Mouse (Mus musculus): Measurements from ENCODE around the gene Prdm1.

Prdm1 gene

DNA sequence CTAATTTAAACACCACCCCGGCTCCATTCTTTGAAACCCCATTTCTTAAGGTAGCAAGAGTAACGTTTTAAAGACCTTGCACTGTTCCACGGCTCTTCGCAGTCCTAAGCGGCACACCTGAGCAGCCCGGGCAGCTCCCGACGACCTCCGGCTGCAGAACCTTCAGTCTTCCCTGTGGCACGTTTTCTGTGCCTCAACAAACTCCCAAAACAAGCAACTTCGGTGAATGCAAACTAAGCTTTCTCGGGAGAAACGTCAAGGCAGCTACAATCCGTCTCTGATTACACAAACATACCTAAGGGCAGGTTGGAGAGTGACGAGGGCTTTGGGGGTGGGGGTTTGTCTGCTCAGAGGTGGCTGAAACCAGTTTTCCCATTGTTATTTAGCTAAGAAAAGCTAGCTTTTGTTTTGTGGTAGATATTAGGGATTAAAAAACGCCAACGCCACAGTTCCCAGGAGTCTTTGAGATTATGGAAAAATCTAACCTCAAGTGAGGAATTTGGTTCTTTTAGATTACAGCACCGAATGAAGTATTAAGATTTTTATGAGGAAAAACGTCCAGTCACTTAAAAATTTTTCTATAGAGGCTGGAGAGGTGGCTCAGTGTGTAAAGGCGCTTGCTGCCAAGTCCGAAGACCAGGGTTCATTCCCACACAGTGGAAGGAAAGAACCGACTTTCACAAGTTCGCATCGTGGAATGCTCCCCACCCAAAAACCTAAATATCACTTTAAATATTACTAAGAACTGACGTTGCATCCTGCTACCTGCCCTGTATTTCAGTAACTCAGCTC is at the start of gene Prdm1:
Prdm1 (minus strand) TSS at position 211 of the 792 bp plus-strand sequence.
- no peak for DNase-seq

GRCm38 (mm10) chr10:44565971-44566370 is 37.7 kb upstream of the Prdm1 start:
- DNase-seq = no peak

DNA sequence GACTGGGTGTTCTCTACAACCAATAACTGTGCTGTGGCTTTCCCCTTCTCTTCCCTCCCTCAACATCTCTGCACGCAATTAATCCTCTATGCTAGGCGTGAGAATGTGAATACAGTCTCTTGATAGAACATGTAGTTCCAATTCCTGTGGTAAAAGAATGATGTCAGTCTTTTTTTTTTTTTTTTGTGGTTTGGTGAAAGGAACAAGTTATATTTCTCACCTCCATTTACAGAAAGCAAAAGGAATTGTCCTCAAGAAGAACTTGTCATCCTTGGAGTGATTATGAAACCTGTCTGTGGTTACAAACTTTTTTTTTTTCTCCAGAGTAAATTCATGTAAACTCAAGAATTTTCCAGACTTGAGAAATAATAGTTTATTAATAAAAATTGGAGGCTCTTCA is 36.8 kb upstream of the Prdm1 start:
- DNase-seq = no peak

DNA sequence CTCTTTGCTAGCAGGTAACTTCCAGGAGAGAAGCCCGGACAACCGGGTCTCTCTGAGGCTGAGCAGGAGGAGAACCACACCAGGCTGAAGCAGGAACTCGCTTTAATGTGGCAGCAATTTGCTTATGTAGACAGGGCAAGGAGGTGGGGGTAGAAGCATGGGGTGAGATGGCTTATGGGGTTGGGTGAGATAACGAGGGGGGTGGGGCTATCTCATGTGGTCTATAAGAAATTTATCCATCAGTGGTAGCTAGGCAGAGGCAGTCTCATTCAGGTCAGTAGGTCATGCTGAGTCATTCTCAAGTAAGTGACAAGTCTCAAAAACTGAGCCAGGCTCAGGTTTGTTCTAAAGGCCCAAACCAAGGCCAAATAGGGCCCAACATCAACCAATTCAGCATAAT is 28.5 kb upstream of the Prdm1 start:
- no peak for DNase-seq

- DNase-seq = no peak
Observed at GRCm38 (mm10) chr10:44555317-44555716, 27.0 kb upstream of the Prdm1 start.

- DNase-seq = no peak
Observed at GRCm38 (mm10) chr10:44553648-44554047, 25.3 kb upstream of the Prdm1 start.

- DNase-seq = no peak
Observed at GRCm38 (mm10) chr10:44539033-44539578, 10.8 kb upstream of the Prdm1 start.

GRCm38 (mm10) chr10:44538137-44538536 is 9.8 kb upstream of the Prdm1 start:
- DNase-seq = no peak

DNA sequence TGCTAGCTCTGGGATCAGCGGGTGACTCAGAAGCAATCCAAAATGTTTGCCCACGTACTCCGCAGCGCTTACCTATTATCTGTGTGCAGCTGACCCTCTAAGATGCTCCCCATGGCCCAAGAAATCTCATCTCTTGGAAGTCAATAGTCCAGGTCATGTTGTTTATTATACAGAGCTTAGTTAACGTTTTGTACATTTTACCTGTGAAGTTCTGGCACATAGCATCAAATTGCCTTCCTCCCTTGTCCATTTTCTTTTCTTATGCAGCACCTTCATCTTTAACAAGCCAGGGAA is 1.7 kb upstream of the Prdm1 start:
- no peak for DNase-seq

GRCm38 (mm10) chr10:44529218-44530066 is 1.1 kb upstream of the Prdm1 start:
- peak; percentile 5 for DNase-seq

DNA sequence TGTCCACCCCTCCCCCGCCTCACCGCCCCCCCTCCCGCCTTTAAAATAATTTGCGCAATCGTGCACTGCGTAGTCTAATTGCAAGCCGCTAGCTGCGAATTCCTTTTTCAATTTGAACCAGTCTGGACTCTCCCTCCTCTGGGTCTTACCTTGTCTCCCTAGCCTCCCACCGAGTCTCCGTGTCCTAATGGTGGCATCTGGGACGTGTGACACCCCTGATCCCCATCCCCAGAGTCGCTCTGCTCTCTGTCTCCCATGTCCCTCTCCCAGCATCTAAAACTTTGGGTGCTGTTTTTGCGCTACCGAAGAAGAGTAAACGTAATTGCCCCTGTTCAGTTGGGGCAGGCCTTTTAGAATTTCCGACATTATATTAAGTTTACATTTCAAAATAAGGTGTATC is 650 bp downstream of the Prdm1 start:
- no peak for DNase-seq

- no peak for DNase-seq
Observed at GRCm38 (mm10) chr10:44526751-44527591, 1.3 kb downstream of the Prdm1 start.

GRCm38 (mm10) chr10:44520189-44520588 is 8.1 kb downstream of the Prdm1 start:
- no peak for DNase-seq

- DNase-seq = no peak
Observed at GRCm38 (mm10) chr10:44518631-44519030, 9.7 kb downstream of the Prdm1 start.

GRCm38 (mm10) chr10:44513108-44513507 is 15.2 kb downstream of the Prdm1 start:
- DNase-seq = no peak

GRCm38 (mm10) chr10:44511029-44511428 is 17.3 kb downstream of the Prdm1 start:
- no peak for DNase-seq

GRCm38 (mm10) chr10:44508649-44509048 is 19.7 kb downstream of the Prdm1 start:
- DNase-seq = no peak

DNA sequence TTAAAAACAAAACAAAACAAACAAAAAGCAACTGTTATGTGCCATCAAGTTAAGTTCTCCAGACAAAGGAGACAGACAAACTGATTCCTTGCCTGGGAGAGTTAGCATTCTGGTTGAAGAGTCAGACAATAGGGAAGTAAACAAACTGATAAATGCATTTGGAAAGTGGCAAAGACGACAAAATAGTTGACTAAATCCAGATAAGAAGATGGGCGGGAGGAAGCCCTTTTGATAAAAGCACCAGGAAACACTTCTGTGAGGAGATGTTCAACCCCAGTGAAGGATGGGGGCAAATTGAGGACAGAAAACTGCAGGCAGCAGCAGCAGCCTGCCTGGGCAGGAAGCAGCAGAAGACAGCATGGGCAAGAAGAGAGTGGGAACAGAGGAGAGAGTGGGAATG is 20.3 kb downstream of the Prdm1 start:
- DNase-seq = no peak

DNA sequence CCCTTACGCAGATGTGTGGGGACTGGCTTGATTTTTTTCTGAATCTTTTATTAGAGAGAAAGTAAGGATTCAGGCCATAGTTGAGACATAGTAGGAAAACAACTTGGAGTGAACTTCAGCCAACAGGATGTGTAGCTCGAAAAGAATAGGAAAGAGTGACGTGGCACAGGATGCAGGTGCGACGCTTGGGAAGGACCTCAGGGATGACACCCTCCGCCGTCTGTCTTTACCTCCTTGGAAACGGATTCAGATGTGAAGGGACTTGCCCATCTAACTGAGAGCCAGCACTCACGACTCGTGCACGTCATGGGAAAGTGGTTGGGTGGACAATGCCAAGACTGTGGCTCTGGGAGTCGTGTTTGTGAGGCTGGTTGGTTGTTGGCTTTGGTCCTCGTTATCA is 25.4 kb downstream of the Prdm1 start:
- DNase-seq = no peak

DNA sequence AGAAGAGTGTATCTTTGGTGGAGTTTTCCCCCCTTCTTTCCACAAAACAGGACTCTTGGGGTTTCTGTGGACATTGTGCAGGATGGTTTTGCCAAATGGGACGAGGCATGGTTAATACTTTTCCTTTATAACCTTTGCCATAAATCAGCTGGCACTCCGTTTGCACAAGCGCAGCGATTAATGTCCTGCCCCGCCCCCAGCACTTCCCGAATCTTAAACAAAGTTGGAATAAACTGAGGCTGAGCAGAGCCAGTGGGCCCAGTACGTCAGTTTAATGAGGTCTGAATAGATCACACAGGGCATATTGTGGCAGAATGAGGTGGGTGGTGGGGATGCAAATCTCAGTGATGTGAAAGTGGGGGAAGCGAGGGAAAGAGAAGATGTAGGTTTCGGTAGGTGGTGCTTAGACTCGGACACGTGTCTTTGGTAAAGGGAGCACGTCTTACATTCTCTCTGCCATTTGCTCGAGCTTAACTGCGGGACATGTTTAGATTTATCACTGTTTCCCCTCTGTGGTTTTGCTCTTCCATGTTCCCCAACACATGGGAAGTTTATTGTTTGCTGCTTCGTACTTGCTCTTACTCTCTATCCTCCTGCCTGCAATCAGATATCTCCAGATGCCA is 28.3 kb downstream of the Prdm1 start:
- DNase-seq = no peak

DNA sequence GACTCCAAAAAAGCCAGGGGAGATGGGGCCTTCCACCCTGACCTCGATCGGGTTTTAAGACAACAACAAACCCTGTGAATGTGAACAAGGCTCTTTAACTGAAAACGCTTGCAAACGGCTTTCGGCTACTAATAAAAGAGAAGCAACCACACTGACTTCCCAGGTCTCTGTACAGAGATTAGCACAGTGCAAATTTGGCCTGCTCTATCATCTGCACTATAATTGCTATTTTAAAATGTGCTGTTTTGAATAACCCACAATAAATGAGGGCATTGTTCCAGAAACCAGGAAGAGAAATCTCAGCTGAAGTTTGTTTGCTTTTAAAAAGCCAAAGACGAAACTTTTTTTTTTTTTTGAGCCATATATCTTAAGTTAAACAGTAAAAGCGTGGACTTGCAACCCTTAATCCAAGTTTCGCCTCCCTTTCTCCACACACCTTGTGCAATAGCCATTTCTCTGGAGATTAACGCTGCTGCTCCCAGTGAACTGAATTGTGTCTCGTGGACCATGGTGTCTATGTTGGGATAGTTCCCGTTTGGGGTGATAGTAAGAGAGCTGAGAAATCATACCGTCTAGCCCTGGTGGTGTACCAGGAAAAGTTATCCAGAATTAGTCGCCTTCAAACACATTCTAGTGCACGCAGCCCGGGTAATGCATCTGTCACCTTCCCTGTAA is 34.3 kb downstream of the Prdm1 start:
- DNase-seq = no peak

Data from cerebellum, adult 9-10 months (tissue).